Mouse (Mus musculus): Measurements from ENCODE around the gene Ppt2.

DNA sequence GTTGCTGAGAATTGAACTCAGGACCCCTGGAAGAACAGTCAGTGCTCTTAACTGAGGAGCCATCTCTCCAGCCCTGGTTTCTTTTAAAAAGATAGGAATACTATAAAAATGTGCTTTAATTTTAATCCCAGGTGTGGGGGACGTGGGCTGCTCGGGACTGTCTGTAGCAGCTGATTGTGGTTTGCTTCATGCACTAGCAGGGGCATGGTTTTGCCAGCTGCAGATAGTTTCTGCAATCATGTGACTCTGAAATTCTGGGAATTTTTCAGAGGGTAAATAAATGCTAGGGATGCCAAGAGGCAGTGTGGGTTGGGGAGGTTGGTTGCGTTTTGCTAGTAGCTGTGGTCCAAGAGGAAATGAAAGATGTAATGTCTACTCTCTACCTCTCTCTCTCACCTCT is 13.6 kb upstream of the Ppt2 start:
- no peak for TF ChIP-seq POLR2A (IDR thresholded peaks at IDR 0.05; ENCODE audit: borderline replicate concordance, low read depth, low read length)
- TF ChIP-seq CTCF (IDR thresholded peaks at IDR 0.05; ENCODE audit: low read depth, low read length) = no peak

All from bone marrow macrophage, adult 2 months (primary cell).